Mouse (Mus musculus): ENCODE data around the gene Abi1.

DNA sequence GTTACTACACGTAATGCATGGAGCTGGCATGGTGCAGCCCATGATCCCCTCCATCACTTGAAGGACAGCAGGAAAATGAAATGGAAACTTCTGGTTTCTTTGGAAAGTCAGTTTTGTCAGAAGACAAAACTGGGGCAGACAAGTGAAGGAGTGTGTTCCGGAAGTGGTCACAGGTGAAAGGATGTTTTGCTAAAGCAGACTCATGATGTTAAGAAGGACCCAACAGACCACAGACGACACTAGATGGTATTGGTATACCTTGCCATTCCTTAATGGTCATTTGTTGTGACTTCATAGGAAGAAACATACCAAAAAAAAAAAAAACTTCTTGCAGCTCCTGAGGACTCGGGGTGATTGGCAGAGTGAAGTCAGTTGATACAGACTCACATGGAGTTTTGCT is 18.7 kb downstream of the Abi1 start:
- TF ChIP-seq CTCF (IDR thresholded peaks at IDR 0.05; ENCODE audit: low read depth, low read length) = no peak
- TF ChIP-seq POLR2A (IDR thresholded peaks at IDR 0.05; ENCODE audit: borderline replicate concordance, low read depth, low read length) = no peak
